Mouse (Mus musculus) G1E (cell line): ENCODE measurements around the gene 1700010B08Rik. TPM values are rescaled to one million over a fixed set of nuclear protein-coding genes. Genes with fewer than 3 reads are reported as not detected.
"Not testable (repeated sequence)": the region's sequence is repeated elsewhere in the genome, so short reads cannot be mapped to it uniquely, and the experiment has no call there.

Source experiments
- ATAC-seq: 2 replicates; pipeline ENCODE4 v1.8.0; 2016; ENCODE audit warnings: mild to moderate bottlenecking; ENCODE audit not compliant: insufficient number of reproducible peaks, poor library complexity, low FRiP score, severe bottlenecking; ENCODE audit errors: extremely low read depth
- DNase-seq: peaks from one replicate; pipeline ENCODE4 v3.0.0; 2012; ENCODE audit warnings: low spot score
- H3K27me3 ChIP-seq: 2 replicates; pipeline ENCODE4 v1.6.1; 2012; ENCODE audit warnings: mild to moderate bottlenecking, low read length, inconsistent platforms; ENCODE audit not compliant: insufficient read depth
- H3K36me3 ChIP-seq: replicated peaks from 2 replicates; pipeline ENCODE3; 2012; ENCODE audit warnings: mild to moderate bottlenecking, inconsistent platforms
- H3K4me1 ChIP-seq: 2 replicates; pipeline ENCODE4 v1.6.1; 2012; ENCODE audit warnings: low read depth, low read length, inconsistent platforms, mixed read lengths; ENCODE audit not compliant: insufficient read depth
- H3K4me3 ChIP-seq: 2 replicates; pipeline ENCODE4 v1.5.1; 2012; ENCODE audit warnings: low read depth, mild to moderate bottlenecking, inconsistent platforms, low read length, moderate library complexity, mixed read lengths
- H3K9me3 ChIP-seq: replicated peaks from 2 replicates; pipeline ENCODE4 v1.6.1; 2012; ENCODE audit warnings: inconsistent platforms
- CTCF ChIP-seq: IDR thresholded peaks from 2 replicates; pipeline ENCODE4 v1.5.1; 2012; ENCODE audit warnings: low read depth, low read length, inconsistent platforms, mixed read lengths
- GATA1 ChIP-seq: IDR thresholded peaks from 2 replicates; pipeline ENCODE4 v1.6.1; 2012; ENCODE audit warnings: borderline replicate concordance, low read length, inconsistent platforms, mixed read lengths
- GATA2 ChIP-seq: IDR thresholded peaks from 2 replicates; pipeline ENCODE4 v1.6.1; 2012; ENCODE audit warnings: low read depth, low read length, inconsistent platforms, borderline replicate concordance
- POLR2AphosphoS5 ChIP-seq: IDR thresholded peaks from 2 replicates; pipeline ENCODE4 v1.6.1; 2012; ENCODE audit warnings: low read depth, low read length, inconsistent platforms; ENCODE audit not compliant: insufficient replicate concordance
- TAL1 ChIP-seq: conservative IDR thresholded peaks from 2 replicates; pipeline ENCODE4 v1.6.1; 2012; ENCODE audit warnings: low read depth, low read length, inconsistent platforms, mixed read lengths
- polyA plus RNA-seq: library from polyadenylated mRNA; stranded (reverse); fragments of >175 nt; gene quantifications from 2 replicates; pipeline ENCODE4 v1.2.3, GENCODE M21; 2012
- total RNA-seq, 2 experiments: library from RNA; stranded (forward) in 1 of 2; stranded (reverse) in 1 of 2; fragments of 200-1000 nt in 1 of 2; fragments of >200 nt in 1 of 2; fragmentation: Nextera tagmentation in 1 of 2; gene quantifications; 2 replicates each; pipeline ENCODE4 v1.2.3; 2014 to 2017

Gene 1700010B08Rik
- total and polyA plus RNA-seq, 3 experiments = not detected

GRCm38 (mm10) chr2:173702096-173702866 is 16.9 kb upstream of the 1700010B08Rik start:
- ATAC-seq (no peak), DNase-seq (no peak)
- peaks cover 87% of the 10 kb centered on the region for H3K36me3 ChIP-seq

GRCm38 (mm10) chr2:173702867-173703237 is 16.4 kb upstream of the 1700010B08Rik start:
- H3K4me3 ChIP-seq = no peak overlapping the region

More at GRCm38 (mm10) chr2:173702096-173702866, 16.9 kb upstream of the 1700010B08Rik start:
- H3K4me1 ChIP-seq = no peaks in the 10 kb centered on the region
- H3K9me3 ChIP-seq = no peaks in the 10 kb centered on the region
- no peaks in the 10 kb centered on the region for H3K27me3 ChIP-seq
- TF ChIP-seq POLR2AphosphoS5 (no peak), TAL1 (no peak), GATA1 (no peak), CTCF (no peak), GATA2 (no peak)
- no peak overlapping the region for H3K4me3 ChIP-seq

DNA sequence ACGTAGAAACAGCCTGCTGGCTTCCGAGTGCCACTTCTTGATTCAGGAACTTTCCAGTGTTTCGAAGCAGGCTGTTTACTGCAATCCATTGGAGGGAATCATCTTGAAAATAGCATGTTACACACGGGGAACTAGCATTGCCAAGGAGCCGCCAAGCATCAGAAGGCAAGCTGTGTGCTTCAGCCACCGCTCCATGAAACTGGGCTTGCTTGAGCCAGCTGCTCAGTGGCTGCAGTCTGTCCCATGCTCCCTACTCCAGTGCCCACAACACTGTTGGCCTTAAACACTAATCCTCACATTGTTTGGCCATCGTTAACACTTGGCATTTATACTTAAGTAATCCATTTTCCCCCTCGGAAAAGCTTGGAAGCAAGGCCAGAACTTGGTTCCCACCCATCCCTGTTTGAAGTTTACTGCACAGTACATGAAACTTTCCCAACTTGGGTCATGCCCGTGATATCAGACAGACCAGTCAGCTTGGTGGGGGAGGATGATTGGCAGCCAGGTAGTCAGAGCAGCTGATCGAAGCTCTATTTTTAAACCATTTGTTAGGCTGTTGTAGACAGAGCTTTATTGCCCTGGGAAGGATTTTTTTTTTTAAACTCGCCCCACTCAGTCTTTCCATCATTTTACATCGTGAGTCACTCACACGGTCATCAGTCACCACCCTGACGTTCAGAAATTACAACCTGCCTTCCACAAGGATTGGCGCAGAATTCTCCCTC is 13.2 kb upstream of the 1700010B08Rik start:
- ATAC-seq = no peak
- no peak for DNase-seq
- peaks cover 76% of the 10 kb centered on the region for H3K36me3 ChIP-seq

More at GRCm38 (mm10) chr2:173702867-173703237, 16.4 kb upstream of the 1700010B08Rik start:
- Histone ChIP-seq H3K36me3 (peaks cover 84% of the 10 kb centered on the region), H3K9me3 (0 out of 2 replicates have a peak, but pooled peaks cover 2% of the 10 kb centered on the region), H3K27me3 (no peaks in the 10 kb centered on the region), H3K4me1 (0 out of 2 replicates have a peak, but pooled peaks cover 2% of the 10 kb centered on the region)
- ATAC-seq = no peak
- DNase-seq = no peak
- TF ChIP-seq TAL1 (no peak), CTCF (no peak), GATA2 (no peak), GATA1 (no peak), POLR2AphosphoS5 (no peak)

DNA sequence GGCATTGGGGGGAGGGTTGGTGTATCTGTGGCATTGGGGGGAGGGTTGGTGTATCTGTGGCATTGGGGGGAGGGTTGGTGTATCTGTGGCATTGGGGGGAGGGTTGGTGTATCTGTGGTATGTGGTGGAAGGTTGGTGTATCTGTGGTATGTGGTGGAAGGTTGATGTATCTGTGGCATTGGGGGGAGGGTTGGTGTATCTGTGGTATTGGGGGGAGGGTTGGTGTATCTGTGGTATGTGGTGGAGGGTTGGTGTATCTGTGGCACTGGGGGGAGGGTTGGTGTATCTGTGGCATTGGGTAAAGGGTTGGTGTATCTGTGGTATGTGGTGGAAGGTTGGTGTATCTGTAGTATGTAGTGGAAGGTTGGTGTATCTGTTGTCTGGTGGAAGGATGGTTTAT is 11.6 kb upstream of the 1700010B08Rik start:
- H3K27me3 ChIP-seq, ATAC-seq, H3K4me1 ChIP-seq, H3K9me3 ChIP-seq, H3K4me3 ChIP-seq: not testable (repeated sequence)
- peaks cover 59% of the 10 kb centered on the region for H3K36me3 ChIP-seq
- DNase-seq = peak; percentile 21

More for the DNA sequence above, 13.2 kb upstream of the 1700010B08Rik start:
- no peak for TF ChIP-seq POLR2AphosphoS5
- TF ChIP-seq GATA2 = no peak
- TF ChIP-seq TAL1 = no peak
- TF ChIP-seq CTCF = no peak
- TF ChIP-seq GATA1 = no peak
- no peaks in the 10 kb centered on the region for H3K27me3 ChIP-seq
- 0 out of 2 replicates have a peak, but pooled peaks cover 2% of the 10 kb centered on the region for H3K9me3 ChIP-seq
- no peak overlapping the region for H3K4me3 ChIP-seq
- 0 out of 2 replicates have a peak, but pooled peaks cover 2% of the 10 kb centered on the region for H3K4me1 ChIP-seq

DNA sequence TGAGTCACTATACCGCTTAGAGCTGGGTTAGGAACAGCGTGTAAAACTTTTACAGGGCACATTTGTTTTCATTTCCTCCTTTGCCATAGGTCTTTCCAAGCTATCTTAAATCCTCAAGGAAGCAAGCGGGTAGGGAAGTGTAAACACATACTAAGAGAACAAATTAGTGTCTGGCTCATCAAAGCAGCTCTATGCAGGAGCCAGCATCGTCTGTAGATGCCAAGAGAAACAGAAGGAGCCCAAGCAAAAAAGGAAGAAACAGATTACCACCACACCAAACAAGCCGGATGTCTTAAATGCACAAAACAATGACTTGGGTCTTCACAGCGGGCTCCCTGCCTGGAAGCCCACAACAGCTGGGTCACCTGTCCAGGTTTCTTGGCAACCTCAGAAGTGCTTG is 9.0 kb upstream of the 1700010B08Rik start:
- no peak for TF ChIP-seq TAL1
- TF ChIP-seq GATA2 = no peak
- no peak for TF ChIP-seq CTCF
- no peak for TF ChIP-seq GATA1
- TF ChIP-seq POLR2AphosphoS5 = no peak
- Histone ChIP-seq H3K27me3 (0 out of 2 replicates have a peak, but pooled peaks cover 4% of the 10 kb centered on the region), H3K4me1 (0 out of 2 replicates have a peak, but pooled peaks cover 2% of the 10 kb centered on the region), H3K4me3 (no peak overlapping the region), H3K9me3 (0 out of 2 replicates have a peak, but pooled peaks cover 2% of the 10 kb centered on the region), H3K36me3 (peaks cover 37% of the 10 kb centered on the region)
- no peak for ATAC-seq
- DNase-seq = no peak

- Histone ChIP-seq H3K36me3 (peaks cover 21% of the 10 kb centered on the region), H3K9me3 (0 out of 2 replicates have a peak, but pooled peaks cover under 1% of the 10 kb centered on the region), H3K4me1 (0 out of 2 replicates have a peak, but pooled peaks cover under 1% of the 10 kb centered on the region), H3K27me3 (0 out of 2 replicates have a peak, but pooled peaks cover 4% of the 10 kb centered on the region), H3K4me3 (no peak overlapping the region)
- no peak for TF ChIP-seq POLR2AphosphoS5
- TF ChIP-seq TAL1 = no peak
- TF ChIP-seq CTCF = no peak
- no peak for TF ChIP-seq GATA1
- no peak for TF ChIP-seq GATA2
- ATAC-seq (no peak), DNase-seq (no peak)
These were observed 6.6 kb upstream of the 1700010B08Rik start for GRCm38 (mm10) chr2:173712656-173713055.
